Mouse (Mus musculus): ENCODE measurements around the gene Parp3. TPM values are rescaled to one million over a fixed set of nuclear protein-coding genes. Genes with fewer than 3 reads are reported as not detected.

The Parp3 gene
- total and polyA plus RNA-seq, 2 experiments from 2014 or later: 1.7 to 6.2 TPM

DNA sequence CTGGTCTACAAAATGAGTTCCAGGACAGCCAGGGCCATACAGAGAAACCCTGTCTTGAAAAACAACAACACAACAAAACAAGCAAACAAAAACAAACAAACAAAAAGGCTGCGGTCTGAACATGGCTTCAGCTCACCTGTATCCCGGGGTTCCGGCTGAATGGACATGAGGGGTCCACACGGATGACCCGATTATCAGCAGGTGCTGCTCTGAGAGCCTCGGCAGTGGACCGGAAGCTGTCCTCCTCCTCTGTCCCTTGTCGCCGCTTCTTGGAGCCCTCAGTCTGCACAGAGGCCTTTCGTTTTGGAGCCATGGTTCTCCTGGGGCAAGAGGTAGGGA is 1.1 kb downstream of the Parp3 start, which contains the start of gene Rrp9:
Gene Rrp9, plus strand, starts transcription at position 301 of the 339 bp plus-strand sequence.
- Histone ChIP-seq H3K9me3 (ENCODE audit: low read length) (no peaks in the 10 kb centered on the region), H3K4me2 (ENCODE audit: low read depth) (peak within 1 kb of the TSS; percentile 15), H3K4me1 (ENCODE audit: insufficient read depth) (peaks cover 5% of the 10 kb centered on the region; the same call in 1 of the 2 replicates), H3K36me3 (ENCODE audit: insufficient read depth) (peaks cover 2% of the 10 kb centered on the region; the same call in 1 of the 2 replicates), H3K4me3 (ENCODE audit: low read depth, low read length) (no peak within 1 kb of the TSS), H3K27ac (ENCODE audit: low read depth, low read length) (no peak within 1 kb of the TSS), H3K27me3 (ENCODE audit: insufficient read depth, low read length) (no peaks in the 10 kb centered on the region), H3K9ac (no peak within 1 kb of the TSS)
- ATAC-seq: no peak
- no peak for DNase-seq
- 87% methylated on average over 10 of the region's 10 CpGs for WGBS
- TF ChIP-seq CTCF (IDR thresholded peaks at IDR 0.05; ENCODE audit: low read depth): no peak

DNA sequence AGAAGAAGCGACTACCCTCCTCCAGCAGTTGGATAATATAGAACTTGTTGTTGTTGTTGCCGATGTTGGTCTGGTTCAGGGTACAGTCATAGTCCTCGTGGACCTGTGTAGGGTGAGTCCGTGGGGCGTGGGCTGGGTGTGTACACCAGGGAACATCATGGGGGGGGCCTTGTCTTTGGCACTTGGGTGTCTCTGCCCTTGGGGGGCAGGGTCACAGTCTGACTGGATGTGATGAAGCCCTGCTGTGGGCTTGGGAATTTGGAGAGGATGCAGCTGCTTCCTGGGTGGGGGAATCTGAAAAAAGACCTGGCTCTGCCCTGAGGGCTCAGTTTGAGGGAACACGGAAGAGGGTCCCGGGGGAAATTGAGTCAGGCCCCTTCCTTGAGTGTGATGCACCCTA is 1.7 kb downstream of the Parp3 start:
- no peaks in the 10 kb centered on the region for H3K9me3 ChIP-seq (ENCODE audit: low read length)
- H3K4me1 ChIP-seq (ENCODE audit: insufficient read depth): peaks cover 5% of the 10 kb centered on the region; the same call in 1 of the 2 replicates
- no peak overlapping the region for H3K4me2 ChIP-seq (ENCODE audit: low read depth)
- ATAC-seq (no peak), DNase-seq (no peak)
- TF ChIP-seq CTCF (IDR thresholded peaks at IDR 0.05; ENCODE audit: low read depth): no peak
- H3K27ac ChIP-seq (ENCODE audit: low read depth, low read length): no peak overlapping the region
- no peak overlapping the region for H3K4me3 ChIP-seq (ENCODE audit: low read depth, low read length)
- H3K36me3 ChIP-seq (ENCODE audit: insufficient read depth): no peaks in the 10 kb centered on the region
- no peak overlapping the region for H3K9ac ChIP-seq
- H3K27me3 ChIP-seq (ENCODE audit: insufficient read depth, low read length): no peaks in the 10 kb centered on the region
- WGBS: 65% methylated on average over 7 of the region's 7 CpGs

DNA sequence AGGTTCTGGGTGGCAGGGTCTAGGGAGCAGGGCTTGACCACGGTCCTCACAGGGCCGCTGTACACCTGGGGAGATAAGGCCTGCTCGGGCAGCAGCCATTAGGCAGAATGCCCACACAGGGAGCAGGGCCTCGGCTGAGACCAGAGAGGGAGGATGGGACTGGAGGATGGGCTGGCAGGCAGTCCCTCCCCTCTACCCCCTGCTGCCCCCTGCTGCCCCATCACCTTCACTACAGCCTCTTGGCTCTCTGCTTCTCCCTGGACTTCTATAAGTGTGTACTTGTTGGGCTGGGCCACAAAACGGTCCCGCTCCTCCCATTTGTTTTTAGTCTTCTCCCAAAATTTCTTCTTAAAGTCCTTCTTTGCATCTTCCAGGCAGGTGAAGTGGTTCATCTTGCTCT is 2.3 kb downstream of the Parp3 start:
- no peaks in the 10 kb centered on the region for H3K27me3 ChIP-seq (ENCODE audit: insufficient read depth, low read length)
- H3K27ac ChIP-seq (ENCODE audit: low read depth, low read length): no peak overlapping the region
- WGBS: 9% methylated on average over 6 of the region's 6 CpGs
- no peaks in the 10 kb centered on the region for H3K9me3 ChIP-seq (ENCODE audit: low read length)
- H3K4me1 ChIP-seq (ENCODE audit: insufficient read depth): peaks cover 5% of the 10 kb centered on the region; the same call in 1 of the 2 replicates
- no peak overlapping the region for H3K4me2 ChIP-seq (ENCODE audit: low read depth)
- DNase-seq (peak; percentile 51), ATAC-seq (no peak)
- no peak overlapping the region for H3K4me3 ChIP-seq (ENCODE audit: low read depth, low read length)
- no peaks in the 10 kb centered on the region for H3K36me3 ChIP-seq (ENCODE audit: insufficient read depth)
- TF ChIP-seq CTCF (IDR thresholded peaks at IDR 0.05; ENCODE audit: low read depth): peak; percentile 63
- H3K9ac ChIP-seq: no peak overlapping the region

DNA sequence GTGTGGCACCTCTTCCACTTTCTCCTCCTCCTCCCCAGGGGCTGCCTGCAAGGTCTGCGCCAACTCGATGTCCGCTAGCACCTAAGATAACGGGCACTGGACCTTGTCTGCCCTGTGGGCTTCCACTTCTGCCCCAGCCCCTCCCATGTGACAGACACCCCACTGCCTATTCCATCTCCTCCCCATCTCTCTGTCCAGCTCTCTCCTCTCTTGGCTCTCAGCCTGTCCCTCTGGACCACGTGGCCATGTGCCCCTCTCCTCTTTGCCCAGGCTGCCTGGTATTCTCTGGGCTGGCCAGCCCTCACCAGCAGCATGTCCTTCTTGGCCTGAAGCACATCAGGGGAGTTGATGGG is 3.0 kb downstream of the Parp3 start:
- DNase-seq: no peak
- no peak overlapping the region for H3K9ac ChIP-seq

DNA sequence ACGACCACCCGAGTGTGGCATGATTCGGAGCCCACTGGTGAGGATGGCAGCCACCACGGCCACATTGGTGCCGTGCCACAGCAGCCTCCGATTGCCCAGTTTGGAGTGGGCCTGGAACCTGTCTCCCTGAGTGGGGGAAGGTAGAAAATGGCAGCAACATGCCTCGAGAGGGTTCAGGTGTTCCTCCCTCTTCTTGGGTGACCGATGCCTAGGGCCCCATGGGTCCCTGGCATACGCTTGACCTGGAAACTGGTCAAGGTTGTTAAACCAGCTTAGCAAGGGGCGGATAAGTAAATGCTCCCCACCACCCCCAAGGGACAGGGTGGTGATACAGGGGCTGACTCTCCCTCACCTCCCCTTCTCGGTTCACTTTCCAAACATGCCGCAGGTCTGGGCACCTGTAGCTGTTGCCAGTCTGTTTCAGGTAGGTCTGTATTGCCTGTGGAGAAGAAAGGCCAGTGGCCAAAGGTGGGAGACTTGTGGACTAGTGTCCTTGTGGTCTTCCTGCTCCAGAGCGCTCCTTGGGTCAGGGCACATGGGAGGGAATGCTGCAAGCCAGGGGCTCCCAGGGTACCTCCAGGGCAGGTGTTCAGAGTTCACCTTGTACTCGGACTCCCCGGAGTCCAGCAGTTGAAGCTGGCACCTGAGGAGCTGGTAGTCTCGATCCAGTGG is 3.5 kb downstream of the Parp3 start:
- H3K4me2 ChIP-seq (ENCODE audit: low read depth): no peak overlapping the region
- no peaks in the 10 kb centered on the region for H3K9me3 ChIP-seq (ENCODE audit: low read length)
- H3K4me3 ChIP-seq (ENCODE audit: low read depth, low read length): no peak overlapping the region
- no peak overlapping the region for H3K9ac ChIP-seq
- H3K27me3 ChIP-seq (ENCODE audit: insufficient read depth, low read length): no peaks in the 10 kb centered on the region
- TF ChIP-seq CTCF (IDR thresholded peaks at IDR 0.05; ENCODE audit: low read depth): no peak
- DNase-seq: no peak
- ATAC-seq: no peak
- H3K4me1 ChIP-seq (ENCODE audit: insufficient read depth): peaks cover 4% of the 10 kb centered on the region; the same call in 1 of the 2 replicates
- 89% methylated on average over 16 of the region's 16 CpGs for WGBS
- H3K36me3 ChIP-seq (ENCODE audit: insufficient read depth): no peaks in the 10 kb centered on the region
- no peak overlapping the region for H3K27ac ChIP-seq (ENCODE audit: low read depth, low read length)

More for the DNA sequence above, 3.0 kb downstream of the Parp3 start:
- H3K4me3 ChIP-seq (ENCODE audit: low read depth, low read length): no peak overlapping the region
- H3K27ac ChIP-seq (ENCODE audit: low read depth, low read length): no peak overlapping the region
- no peak for ATAC-seq
- no peaks in the 10 kb centered on the region for H3K36me3 ChIP-seq (ENCODE audit: insufficient read depth)
- 80% methylated on average over 5 of the region's 5 CpGs for WGBS
- H3K27me3 ChIP-seq (ENCODE audit: insufficient read depth, low read length): no peaks in the 10 kb centered on the region
- H3K9me3 ChIP-seq (ENCODE audit: low read length): no peaks in the 10 kb centered on the region
- H3K4me1 ChIP-seq (ENCODE audit: insufficient read depth): peaks cover 5% of the 10 kb centered on the region; the same call in 1 of the 2 replicates
- no peak for TF ChIP-seq CTCF (IDR thresholded peaks at IDR 0.05; ENCODE audit: low read depth)
- no peak overlapping the region for H3K4me2 ChIP-seq (ENCODE audit: low read depth)

DNA sequence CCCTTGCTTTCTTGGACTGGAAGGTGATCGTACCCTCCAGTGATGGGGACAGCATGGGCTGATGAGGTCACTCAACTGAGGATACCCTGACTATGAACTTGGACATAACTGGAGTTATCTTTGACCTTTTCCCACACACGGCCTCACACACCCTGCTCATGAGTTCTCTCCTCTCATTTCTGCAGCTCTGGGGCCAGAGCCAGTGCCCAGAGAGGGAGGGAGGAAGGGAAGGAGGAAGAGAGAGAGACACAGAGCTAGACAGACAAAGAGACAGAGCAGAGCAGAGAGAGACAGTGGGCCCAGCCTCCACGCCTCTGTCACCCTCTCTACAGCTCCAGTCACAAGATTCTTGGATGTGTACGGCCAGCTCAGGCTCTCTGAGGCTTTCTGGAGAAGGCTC is 4.4 kb downstream of the Parp3 start:
- Histone ChIP-seq H3K4me1 (ENCODE audit: insufficient read depth) (no peaks in the 10 kb centered on the region), H3K4me2 (ENCODE audit: low read depth) (no peak overlapping the region), H3K9me3 (ENCODE audit: low read length) (no peaks in the 10 kb centered on the region), H3K4me3 (ENCODE audit: low read depth, low read length) (no peak overlapping the region), H3K27me3 (ENCODE audit: insufficient read depth, low read length) (no peaks in the 10 kb centered on the region), H3K27ac (ENCODE audit: low read depth, low read length) (no peak overlapping the region), H3K9ac (no peak overlapping the region), H3K36me3 (ENCODE audit: insufficient read depth) (no peaks in the 10 kb centered on the region)
- ATAC-seq (no peak), DNase-seq (no peak)
- 63% methylated on average over 4 of the region's 4 CpGs for WGBS
- no peak for TF ChIP-seq CTCF (IDR thresholded peaks at IDR 0.05; ENCODE audit: low read depth)

DNA sequence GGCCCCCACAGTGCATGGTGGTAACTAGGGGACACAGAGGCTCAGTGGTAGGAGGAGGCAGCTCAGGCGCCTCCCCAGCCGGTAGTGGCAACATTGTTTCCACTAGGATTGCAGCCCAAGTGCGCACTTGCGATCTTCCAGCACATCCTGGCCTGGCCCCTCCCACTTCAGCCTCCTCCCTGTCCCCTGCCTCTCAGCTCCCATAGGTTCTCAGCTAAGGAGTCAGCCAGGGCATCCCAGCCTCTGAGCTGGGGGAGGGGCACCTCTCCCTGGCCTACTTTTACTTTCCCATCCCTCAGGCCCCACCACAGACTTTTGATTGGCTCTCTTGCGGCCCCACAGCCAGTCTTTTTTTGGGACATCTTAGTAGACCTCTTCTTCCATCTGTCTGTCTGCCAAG is 4.9 kb downstream of the Parp3 start:
- Histone ChIP-seq H3K36me3 (ENCODE audit: insufficient read depth) (no peaks in the 10 kb centered on the region), H3K4me1 (ENCODE audit: insufficient read depth) (no peaks in the 10 kb centered on the region), H3K9ac (no peak overlapping the region), H3K9me3 (ENCODE audit: low read length) (no peaks in the 10 kb centered on the region), H3K4me3 (ENCODE audit: low read depth, low read length) (no peak overlapping the region), H3K27ac (ENCODE audit: low read depth, low read length) (no peak overlapping the region), H3K4me2 (ENCODE audit: low read depth) (no peak overlapping the region), H3K27me3 (ENCODE audit: insufficient read depth, low read length) (no peaks in the 10 kb centered on the region)
- WGBS: 24% methylated on average over 5 of the region's 5 CpGs
- ATAC-seq (no peak), DNase-seq (no peak)
- TF ChIP-seq CTCF (IDR thresholded peaks at IDR 0.05; ENCODE audit: low read depth): no peak

Measured in forebrain, postnatal 0 days (tissue).